Mouse (Mus musculus) embryonic facial prominence, embryonic 14.5 days (tissue): ENCODE data around the gene Nxf2. TPM values are rescaled to one million over a fixed set of nuclear protein-coding genes. Genes with fewer than 3 reads are reported as not detected.
A peak's percentile ranks its signal among the peaks of the same experiment; 100 is the strongest.
"Not testable (repeated sequence)": the region's sequence is repeated elsewhere in the genome, so short reads cannot be mapped to it uniquely, and the experiment has no call there.

Source experiments
- ATAC-seq: fragments of 200-750 bp; cut with Nextera tagmentation; 2 replicates; pipeline ENCODE4 v1.8.0; 2017; ENCODE audit warnings: low read depth, moderate number of reproducible peaks, moderate TSS enrichment
- DNase-seq: peaks from one replicate; pipeline ENCODE4 v3.0.0-alpha.2; 2015; ENCODE audit warnings: low spot score
- H3K27ac ChIP-seq: fragments of 300-500 bp; sonication (generic); replicated peaks from 2 replicates; pipeline ENCODE4 v1.5.1; 2014; ENCODE audit warnings: low read depth, mild to moderate bottlenecking, low read length, moderate library complexity
- H3K27me3 ChIP-seq: fragments of 300-500 bp; sonication (generic); replicated peaks from 2 replicates; pipeline ENCODE4 v1.6.1; 2014; ENCODE audit warnings: low read length; ENCODE audit not compliant: control insufficient read depth, insufficient read depth
- H3K36me3 ChIP-seq: fragments of 300-500 bp; sonication (generic); 2 replicates; pipeline ENCODE4 v1.6.1; 2014; ENCODE audit warnings: low read length, mixed read lengths; ENCODE audit not compliant: control insufficient read depth, insufficient read depth
- H3K4me1 ChIP-seq: fragments of 300-500 bp; sonication (generic); 2 replicates; pipeline ENCODE4 v1.6.1; 2014; ENCODE audit warnings: antibody characterized with exemption, low read length; ENCODE audit not compliant: control insufficient read depth, insufficient read depth
- H3K4me2 ChIP-seq: fragments of 300-500 bp; sonication (generic); 2 replicates; pipeline ENCODE4 v1.6.1; 2014; ENCODE audit warnings: low read depth, mild to moderate bottlenecking, low read length, moderate library complexity, mixed read lengths
- H3K4me3 ChIP-seq: fragments of 300-500 bp; sonication (generic); 2 replicates; pipeline ENCODE4 v1.5.1; 2014; ENCODE audit warnings: low read depth, mild to moderate bottlenecking, low read length
- H3K9ac ChIP-seq: fragments of 300-500 bp; sonication (generic); 2 replicates; pipeline ENCODE4 v1.6.1; 2014; ENCODE audit warnings: low read depth, mild to moderate bottlenecking, low read length, moderate library complexity, mixed read lengths
- H3K9me3 ChIP-seq: fragments of 300-500 bp; sonication (generic); 2 replicates; pipeline ENCODE4 v1.6.1; 2016; ENCODE audit warnings: low read length; ENCODE audit not compliant: control insufficient read depth
- WGBS: fragments of 180-500 bp; shearing (Covaris S2); extraction: QIAGEN DNeasy Blood & Tissue Kit; methylation state at CpG from one replicate; pipeline ENCODE4 v1.1.7; 2014; 5-methylcytosine and 5-hydroxymethylcytosine counted together
- polyA plus RNA-seq: library from polyadenylated mRNA; unstranded; fragments of >200 nt; fragmentation: Nextera tagmentation; extraction: Ambion mirVana; gene quantifications from 2 replicates; pipeline ENCODE4 v1.2.1, GENCODE M21; 2014

Gene Nxf2
- polyA plus RNA-seq, 1 experiment from 2014 or later, result 1.1 TPM

DNA sequence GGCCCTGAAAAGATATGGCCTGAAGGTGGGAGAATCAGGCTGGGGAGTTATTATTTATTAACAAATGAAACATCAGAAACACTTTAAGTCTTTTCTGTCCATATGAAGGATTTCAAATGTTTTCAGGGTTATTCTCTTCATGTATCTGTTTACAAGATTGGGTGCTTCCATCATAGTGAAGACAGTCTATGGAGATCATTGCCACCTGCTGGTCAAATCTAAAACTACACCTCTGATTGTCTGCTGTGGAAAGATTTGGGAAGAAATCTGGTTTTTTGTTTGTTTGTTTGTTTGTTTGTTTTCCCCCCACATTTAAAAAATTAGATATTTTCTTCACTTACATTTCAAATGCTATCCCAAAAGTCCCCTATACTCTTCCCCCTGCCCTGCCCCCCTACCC is 39.5 kb downstream of the Nxf2 start:
- H3K4me3 ChIP-seq, result no peak overlapping the region
- no peak overlapping the region for H3K4me2 ChIP-seq
- H3K36me3 ChIP-seq, result no peaks in the 10 kb centered on the region
- no peaks in the 10 kb centered on the region for H3K9me3 ChIP-seq
- no peaks in the 10 kb centered on the region; the same call in 1 of the 2 replicates for H3K27me3 ChIP-seq
- ATAC-seq (no peak), DNase-seq (peak; percentile 39)
- H3K4me1 ChIP-seq, result no peaks in the 10 kb centered on the region
- no peak overlapping the region for H3K27ac ChIP-seq
- H3K9ac ChIP-seq, result no peak overlapping the region

GRCm38 (mm10) chrX:134923675-134924424 is 40.7 kb downstream of the Nxf2 start:
- Histone ChIP-seq H3K27me3 (no peaks in the 10 kb centered on the region; the same call in none of the 2 replicates), H3K9me3 (no peaks in the 10 kb centered on the region), H3K4me3 (no peak overlapping the region), H3K9ac (no peak overlapping the region), H3K4me2 (no peak overlapping the region), H3K27ac (0 out of 2 replicates have a peak overlapping the region, but pooled peaks have one; percentile 48), H3K4me1 (no peaks in the 10 kb centered on the region), H3K36me3 (no peaks in the 10 kb centered on the region)
- ATAC-seq (no peak), DNase-seq (peak; percentile 24)
- 49% methylated on average over 7 of the region's 7 CpGs for WGBS

DNA sequence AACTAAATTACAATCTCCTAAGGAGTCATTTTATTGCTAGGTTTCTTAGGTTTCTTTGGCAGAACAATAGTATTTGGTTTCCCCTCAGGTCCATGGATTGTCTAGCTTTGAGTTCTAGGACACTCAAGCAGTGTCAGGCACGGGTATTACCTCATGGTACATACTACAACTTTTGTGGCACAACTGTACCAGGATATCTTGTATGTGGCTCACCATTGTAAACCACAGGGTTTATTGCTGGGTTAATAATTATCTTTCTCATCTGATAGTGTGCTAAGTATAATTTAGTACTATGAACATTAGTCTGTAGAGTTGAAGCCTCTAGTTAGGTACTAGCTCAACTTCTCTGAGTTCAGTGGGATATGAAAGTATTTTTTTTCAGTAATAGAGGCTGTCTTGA is 45.3 kb downstream of the Nxf2 start:
- 54% methylated on average over 1 of the region's 1 CpGs for WGBS
- no peak overlapping the region for H3K4me3 ChIP-seq
- DNase-seq (no peak), ATAC-seq (no peak)
- no peak overlapping the region for H3K4me2 ChIP-seq
- H3K36me3 ChIP-seq, result no peaks in the 10 kb centered on the region
- no peak overlapping the region for H3K9ac ChIP-seq
- H3K27ac ChIP-seq, result no peak overlapping the region
- H3K27me3 ChIP-seq, result no peaks in the 10 kb centered on the region; the same call in 1 of the 2 replicates
- no peaks in the 10 kb centered on the region for H3K9me3 ChIP-seq
- H3K4me1 ChIP-seq, result no peaks in the 10 kb centered on the region

DNA sequence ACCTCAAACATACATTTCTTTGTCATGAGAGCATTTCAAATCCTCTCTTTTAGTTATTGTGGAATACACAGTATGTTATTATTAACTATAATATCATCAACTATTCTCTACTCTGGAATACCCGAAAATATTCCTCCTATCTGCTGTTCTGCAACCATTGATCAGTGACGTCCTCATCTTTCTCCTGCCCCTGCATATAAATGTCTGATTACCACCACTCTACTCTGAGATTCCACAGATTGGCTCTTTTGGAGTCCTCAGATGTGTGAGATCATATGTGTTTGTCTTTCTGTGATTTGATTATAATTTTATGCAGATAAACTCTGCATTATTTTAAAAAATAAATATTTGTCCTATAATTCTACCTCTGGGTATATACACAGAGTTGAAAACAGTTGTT is 48.8 kb downstream of the Nxf2 start:
- H3K4me3 ChIP-seq, result no peak overlapping the region
- no peak overlapping the region for H3K27ac ChIP-seq
- H3K4me1 ChIP-seq, result no peaks in the 10 kb centered on the region
- no peaks in the 10 kb centered on the region for H3K36me3 ChIP-seq
- no peaks in the 10 kb centered on the region for H3K9me3 ChIP-seq
- ATAC-seq (no peak), DNase-seq (no peak)
- WGBS, result 54% methylated on average over 2 of the region's 2 CpGs
- no peaks in the 10 kb centered on the region; the same call in none of the 2 replicates for H3K27me3 ChIP-seq
- no peak overlapping the region for H3K9ac ChIP-seq
- no peak overlapping the region for H3K4me2 ChIP-seq

DNA sequence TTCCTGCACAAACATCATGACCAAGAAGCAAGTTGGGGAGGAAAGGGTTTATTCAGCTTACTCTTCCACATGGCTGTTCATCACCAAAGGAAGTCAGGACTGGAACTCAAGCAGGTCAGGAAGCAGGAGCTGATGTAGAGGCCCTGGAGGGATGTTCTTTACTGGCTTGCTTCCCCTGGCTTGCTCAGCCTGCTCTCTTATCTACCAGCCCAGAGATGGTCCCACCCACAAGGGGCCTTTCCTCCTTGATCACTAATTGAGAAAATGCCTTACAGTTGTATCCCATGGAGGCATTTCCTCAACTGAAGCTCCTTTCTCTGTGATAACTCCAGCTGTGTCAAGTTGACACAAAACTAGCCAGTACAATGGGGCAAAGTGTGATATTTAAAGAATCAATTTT is 49.2 kb downstream of the Nxf2 start:
- H3K4me1 ChIP-seq, H3K36me3 ChIP-seq, H3K4me2 ChIP-seq, DNase-seq, H3K9ac ChIP-seq, H3K9me3 ChIP-seq, H3K27ac ChIP-seq, ATAC-seq, H3K4me3 ChIP-seq, H3K27me3 ChIP-seq: not testable (repeated sequence)

GRCm38 (mm10) chrX:134914851-134915250 is 49.7 kb downstream of the Nxf2 start:
- H3K4me1 ChIP-seq, result no peaks in the 10 kb centered on the region
- DNase-seq, result no peak
- H3K4me2 ChIP-seq, result no peak overlapping the region
- H3K36me3 ChIP-seq, result no peaks in the 10 kb centered on the region
- H3K4me3 ChIP-seq, result no peak overlapping the region
- no peaks in the 10 kb centered on the region; the same call in none of the 2 replicates for H3K27me3 ChIP-seq
- no peak overlapping the region for H3K27ac ChIP-seq
- H3K9ac ChIP-seq, result no peak overlapping the region
- ATAC-seq, result no peak
- WGBS, result 66% methylated on average over 4 of the region's 4 CpGs
- no peaks in the 10 kb centered on the region for H3K9me3 ChIP-seq

- H3K9me3 ChIP-seq, result no peaks in the 10 kb centered on the region
- no peaks in the 10 kb centered on the region; the same call in none of the 2 replicates for H3K27me3 ChIP-seq
- H3K36me3 ChIP-seq, result no peaks in the 10 kb centered on the region
- H3K4me2 ChIP-seq, result no peak overlapping the region
- peak; percentile 10 for DNase-seq
- no peaks in the 10 kb centered on the region for H3K4me1 ChIP-seq
- no peak overlapping the region for H3K4me3 ChIP-seq
- H3K9ac ChIP-seq, result no peak overlapping the region
- 25% methylated on average over 4 of the region's 4 CpGs for WGBS
- H3K27ac ChIP-seq, result no peak overlapping the region
- ATAC-seq, result no peak
Measured at GRCm38 (mm10) chrX:134913234-134913936, 51.2 kb downstream of the Nxf2 start.

- no peak for ATAC-seq
- WGBS, result 58% methylated on average over 2 of the region's 2 CpGs
- no peak overlapping the region for H3K4me3 ChIP-seq
Measured at GRCm38 (mm10) chrX:134912805-134913204, 51.7 kb downstream of the Nxf2 start.

More at GRCm38 (mm10) chrX:134912805-134913204, 51.7 kb downstream of the Nxf2 start:
- H3K9me3 ChIP-seq, result no peaks in the 10 kb centered on the region
- no peaks in the 10 kb centered on the region for H3K4me1 ChIP-seq
- H3K27me3 ChIP-seq, result no peaks in the 10 kb centered on the region; the same call in none of the 2 replicates
- H3K9ac ChIP-seq, result no peak overlapping the region
- H3K4me2 ChIP-seq, result no peak overlapping the region
- no peak for DNase-seq
- no peaks in the 10 kb centered on the region for H3K36me3 ChIP-seq
- no peak overlapping the region for H3K27ac ChIP-seq
